Comparison of ENCODE assay signal across 9 mouse cellular contexts in genomic region chr15:57508242-57509184, GRCm38 (mm10). TPM values are rescaled to one million over a fixed set of nuclear protein-coding genes. Genes with fewer than 3 reads are reported as not detected.
DNase-seq lines count a peak whose midpoint lies in the region; ATAC-seq lines count a peak whose summit lies in the region.
"Had no signal": no experiment of that assay in that cellular context is flagged by ENCODE, and none has a peak within 500 bp of the region (broad histone marks: within the 10 kb centered on the region; RNA-seq: fewer than 3 reads in every experiment).

No protein-coding gene starts in this region.

- H3K4me3 ChIP-seq in forebrain, embryonic 13.5 days = no peak overlapping the region
- H3K4me3 ChIP-seq in lung, embryonic 15.5 days = no peak overlapping the region
- H3K4me3 ChIP-seq: heart, embryonic 15.5 days had no signal

- H3K4me1 ChIP-seq in forebrain, embryonic 13.5 days = peaks cover 13% of the 10 kb centered on the region
- H3K4me1 ChIP-seq in lung, embryonic 15.5 days = peaks cover 8% of the 10 kb centered on the region
- H3K4me1 ChIP-seq: heart, embryonic 15.5 days had no signal

- peak; percentile 28 for DNase-seq in MEL-GATA-1-ER (ENCODE audit: extremely low read depth, low read depth)
- peak; percentile 29 for DNase-seq in c-Kit-positive CD71-positive TER-119-positive erythroid progenitor cells, embryonic 14.5 days (ENCODE audit: low spot score)
- DNase-seq in layer of hippocampus, adult 18-20 months (ENCODE audit: low spot score in 2 of 2) = peak; percentile 28 to 80
- DNase-seq in ovary, postnatal 36 days (ENCODE audit: low spot score) = peak; percentile 65
- DNase-seq in thymus, postnatal 4 days = peak; percentile 86

- H3K9me3 ChIP-seq in forebrain, embryonic 13.5 days (replicated peaks) = 0 out of 2 replicates have a peak, but pooled peaks cover 2% of the 10 kb centered on the region
- H3K9me3 ChIP-seq in lung, embryonic 15.5 days = no peaks in the 10 kb centered on the region
- H3K9me3 ChIP-seq: heart, embryonic 15.5 days had no signal

- peak; percentile 89 for ATAC-seq in forebrain, embryonic 13.5 days
- peak; percentile 62 to 85; a peak in 2 of 4 replicates for ATAC-seq in hematopoietic stem cell, adult 5-6 weeks (replicated peaks in 1 of 2; ENCODE audit: insufficient read depth in 1 of 2, low FRiP score in 2 of 2, low TSS enrichment in 1 of 2, low read depth in 1 of 2, poor library complexity in 2 of 2, severe bottlenecking in 2 of 2)
- ATAC-seq in lung, embryonic 15.5 days (ENCODE audit: borderline replicate concordance, extremely low read depth, low FRiP score, low TSS enrichment) = peak; percentile 62; the same call in 1 of the 2 replicates

- no peaks in the 10 kb centered on the region for H3K36me3 ChIP-seq in forebrain, embryonic 13.5 days (ENCODE audit: poor library complexity, severe bottlenecking)
- H3K36me3 ChIP-seq in lung, embryonic 15.5 days = no peaks in the 10 kb centered on the region
- H3K36me3 ChIP-seq: heart, embryonic 15.5 days had no signal

- no peaks in the 10 kb centered on the region for H3K27me3 ChIP-seq in forebrain, embryonic 13.5 days
- no peaks in the 10 kb centered on the region for H3K27me3 ChIP-seq in lung, embryonic 15.5 days
- H3K27me3 ChIP-seq: heart, embryonic 15.5 days had no signal

- no peak overlapping the region for H3K27ac ChIP-seq in forebrain, embryonic 13.5 days
- H3K27ac ChIP-seq in lung, embryonic 15.5 days = no peak overlapping the region
- H3K27ac ChIP-seq: heart, embryonic 15.5 days had no signal

- H3K9ac ChIP-seq in forebrain, embryonic 13.5 days = no peak overlapping the region
- H3K9ac ChIP-seq in lung, embryonic 15.5 days = no peak overlapping the region
- H3K9ac ChIP-seq: heart, embryonic 15.5 days had no signal

- no peak overlapping the region for H3K4me2 ChIP-seq in forebrain, embryonic 13.5 days
- no peak overlapping the region; the same call in 1 of the 2 replicates for H3K4me2 ChIP-seq in lung, embryonic 15.5 days
- H3K4me2 ChIP-seq: heart, embryonic 15.5 days had no signal

- 73% methylated on average over 10 of the region's 11 CpGs for WGBS in forebrain, embryonic 13.5 days
- WGBS in lung, embryonic 15.5 days = 44% methylated on average over 11 of the region's 11 CpGs

RNA-seq across cellular contexts. Expression of gene Slc22a22, which starts 31.1 kb away (rescaled TPM):
- polyA plus RNA-seq in forebrain, embryonic 13.5 days (2015; fragmentation: Nextera tagmentation; extraction: Ambion mirVana) = not detected in 2 replicates
- not detected in 2 replicates for total RNA-seq in hematopoietic stem cell, adult 5-6 weeks (2017)
- total RNA-seq in layer of hippocampus, adult 18-20 months (2021) = not detected
- not detected in 2 replicates for polyA plus RNA-seq in lung, embryonic 15.5 days (2015; fragmentation: Nextera tagmentation; extraction: Ambion mirVana)
- polyA plus RNA-seq: heart, embryonic 15.5 days had no signal

Comparison
In these comparisons a context has a peak if more than half of its experiments do, and no peak if none do; other contexts are left out.
1. DNase-seq: peak in every context shown above with its lines; median percentile 86 in thymus, postnatal 4 days; 65 in ovary, postnatal 36 days; 54 in layer of hippocampus, adult 18-20 months; 29 in c-Kit-positive CD71-positive TER-119-positive erythroid progenitor cells, embryonic 14.5 days; 28 in MEL-GATA-1-ER.